Mouse (Mus musculus) erythroblast, embryonic 14.5 days (primary cell): ENCODE measurements at regions not wholly inside any gene's neighbourhood (a gene's known extent, or its start where the extent isn't known, plus 50 kb on each side); places are given as distances from the start of the nearest gene placed in this dataset.

ENCODE experiments used
- H3K27me3 ChIP-seq: 2 replicates; pipeline ENCODE4 v1.6.1; 2012; ENCODE audit warnings: inconsistent platforms; ENCODE audit not compliant: control insufficient read depth
- H3K36me3 ChIP-seq: 2 replicates; pipeline ENCODE4 v1.6.1; 2012; ENCODE audit warnings: mild to moderate bottlenecking, inconsistent platforms; ENCODE audit not compliant: control insufficient read depth
- H3K4me1 ChIP-seq: 2 replicates; pipeline ENCODE4 v1.6.1; 2012; ENCODE audit warnings: inconsistent platforms; ENCODE audit not compliant: control insufficient read depth
- H3K4me3 ChIP-seq: replicated peaks from 2 replicates; pipeline ENCODE3; 2012; ENCODE audit warnings: moderate library complexity, mild to moderate bottlenecking, inconsistent platforms
- H3K9me3 ChIP-seq: 2 replicates; pipeline ENCODE4 v1.6.1; 2012; ENCODE audit warnings: low read length, inconsistent platforms, mixed read lengths; ENCODE audit not compliant: control insufficient read depth
- GATA1 ChIP-seq: IDR thresholded peaks from 2 replicates; pipeline ENCODE4 v1.6.1; 2012; ENCODE audit warnings: low read length, inconsistent platforms, mixed read lengths
- TAL1 ChIP-seq: IDR thresholded peaks from 3 replicates; pipeline ENCODE4 v1.6.1; 2012; ENCODE audit warnings: low read length, inconsistent platforms, mixed read lengths

DNA sequence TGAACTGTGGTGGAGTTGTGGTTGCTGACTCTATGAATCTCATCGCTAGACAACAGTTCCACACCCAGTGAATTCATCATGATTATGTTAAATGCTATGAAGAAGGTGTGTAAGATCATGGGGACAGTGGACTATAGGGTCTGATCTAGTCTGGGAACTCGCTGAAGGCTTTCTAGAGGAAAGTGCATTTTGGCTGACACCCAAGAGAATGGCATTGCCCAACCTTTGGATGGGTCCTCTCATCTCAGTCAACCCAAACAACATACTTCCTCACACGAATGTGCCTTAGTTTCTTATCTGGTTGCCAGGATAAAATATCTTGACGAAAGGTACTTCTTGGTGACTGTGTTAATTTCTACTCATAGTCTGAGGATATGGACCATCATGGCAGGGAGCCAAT, 112.9 kb upstream of the Ado start:
- no peak for TF ChIP-seq TAL1
- Histone ChIP-seq H3K4me3 (no peak overlapping the region), H3K4me1 (no peaks in the 10 kb centered on the region), H3K27me3 (no peaks in the 10 kb centered on the region), H3K9me3 (no peaks in the 10 kb centered on the region), H3K36me3 (no peaks in the 10 kb centered on the region)

DNA sequence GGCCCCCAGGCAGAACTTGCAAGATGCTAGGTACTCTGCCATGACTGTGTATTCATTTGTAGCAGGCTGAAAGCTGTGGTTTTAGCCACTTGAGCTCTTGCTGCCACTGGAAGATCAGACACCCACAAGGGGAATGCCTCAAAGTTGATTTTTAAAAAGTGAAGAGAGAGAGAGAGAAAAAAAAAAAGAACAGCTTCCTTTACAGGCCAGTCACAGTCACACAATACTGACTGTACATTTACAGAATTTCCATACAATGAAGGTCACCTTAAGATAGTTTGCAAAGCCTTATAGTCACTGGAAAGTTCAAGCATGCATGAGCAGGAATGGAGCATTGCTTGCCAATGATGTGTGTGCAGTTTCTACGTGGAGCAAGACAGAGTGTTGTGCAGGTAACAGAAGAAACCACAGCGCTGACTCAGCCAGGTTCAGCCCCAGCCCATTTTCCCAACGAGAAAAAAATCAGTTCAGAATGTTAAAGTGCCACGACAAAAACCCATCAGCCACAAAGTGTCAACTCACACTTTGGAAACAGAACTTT, 109.3 kb upstream of the Ado start:
- H3K4me1 ChIP-seq = no peaks in the 10 kb centered on the region
- no peaks in the 10 kb centered on the region for H3K27me3 ChIP-seq
- H3K9me3 ChIP-seq = no peaks in the 10 kb centered on the region
- no peak overlapping the region for H3K4me3 ChIP-seq
- no peaks in the 10 kb centered on the region for H3K36me3 ChIP-seq
- TF ChIP-seq GATA1 = no peak
- TF ChIP-seq TAL1 = no peak

DNA sequence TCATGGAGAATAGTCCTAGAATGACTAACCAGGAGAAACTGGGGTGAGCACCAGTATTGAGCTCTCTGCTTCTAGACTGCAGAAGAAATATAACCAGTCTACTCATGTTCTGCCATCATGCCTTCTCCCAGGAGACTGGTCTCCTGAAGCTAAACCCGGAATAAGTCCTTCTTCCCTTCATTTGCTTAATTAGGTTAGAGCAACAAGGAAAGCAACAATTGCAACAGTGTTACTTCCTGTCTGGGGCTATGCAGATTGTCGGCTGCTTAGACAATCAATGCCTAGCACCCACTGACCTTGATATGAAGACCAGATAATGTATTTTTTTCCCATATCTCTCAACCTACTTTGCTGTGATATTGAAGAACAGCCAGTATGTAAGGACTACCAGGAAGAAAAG, 108.5 kb upstream of the Ado start:
- Histone ChIP-seq H3K4me1 (no peaks in the 10 kb centered on the region), H3K27me3 (no peaks in the 10 kb centered on the region), H3K9me3 (no peaks in the 10 kb centered on the region), H3K36me3 (no peaks in the 10 kb centered on the region), H3K4me3 (no peak overlapping the region)
- no peak for TF ChIP-seq TAL1
- TF ChIP-seq GATA1 = no peak

DNA sequence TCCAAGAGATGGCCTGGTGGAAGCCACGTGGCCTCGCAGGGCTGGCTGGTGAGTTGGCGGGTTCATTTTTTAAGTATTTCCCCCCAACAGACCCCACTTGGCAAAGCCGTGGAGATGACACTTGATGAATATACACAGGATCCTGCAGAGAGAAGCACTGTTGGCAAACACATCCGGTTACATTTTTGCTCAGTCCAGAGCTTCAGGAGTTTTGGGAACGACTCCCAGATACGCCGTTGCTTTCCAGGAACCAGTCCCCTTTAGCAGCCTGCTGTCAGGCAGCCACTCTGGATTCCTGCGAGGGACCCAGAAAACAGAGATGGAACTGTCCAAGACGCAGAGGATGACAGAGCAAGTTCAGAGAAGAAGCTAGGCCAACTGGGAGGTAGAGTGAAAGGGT, 105.8 kb upstream of the Ado start:
- Histone ChIP-seq H3K4me3 (no peak overlapping the region), H3K36me3 (no peaks in the 10 kb centered on the region), H3K4me1 (no peaks in the 10 kb centered on the region), H3K27me3 (no peaks in the 10 kb centered on the region), H3K9me3 (no peaks in the 10 kb centered on the region)
- TF ChIP-seq TAL1 (no peak), GATA1 (no peak)

DNA sequence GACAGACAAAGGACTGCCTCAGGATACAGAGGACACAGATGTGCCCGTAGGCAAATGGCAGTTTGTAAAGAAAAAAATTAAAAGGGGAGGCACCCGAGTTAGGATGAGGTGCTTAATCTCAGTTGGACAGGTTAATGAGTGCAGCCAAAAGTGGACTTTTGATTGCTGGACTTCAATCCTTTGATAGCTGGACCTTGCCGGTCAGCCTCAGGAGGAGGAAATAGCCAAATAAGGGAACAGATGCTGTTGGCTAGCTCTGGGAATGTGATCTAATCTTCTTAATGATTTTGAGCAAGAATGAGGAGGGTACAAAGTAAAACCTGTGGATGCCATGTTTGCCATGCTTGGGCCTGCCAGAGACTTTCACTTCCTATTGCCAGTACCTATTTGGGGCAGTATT, 103.5 kb upstream of the Ado start:
- TF ChIP-seq GATA1 (no peak), TAL1 (no peak)
- H3K36me3 ChIP-seq = no peaks in the 10 kb centered on the region
- peaks cover 6% of the 10 kb centered on the region; the same call in 1 of the 2 replicates for H3K4me1 ChIP-seq
- no peaks in the 10 kb centered on the region for H3K27me3 ChIP-seq
- H3K9me3 ChIP-seq = no peaks in the 10 kb centered on the region
- no peak overlapping the region for H3K4me3 ChIP-seq

DNA sequence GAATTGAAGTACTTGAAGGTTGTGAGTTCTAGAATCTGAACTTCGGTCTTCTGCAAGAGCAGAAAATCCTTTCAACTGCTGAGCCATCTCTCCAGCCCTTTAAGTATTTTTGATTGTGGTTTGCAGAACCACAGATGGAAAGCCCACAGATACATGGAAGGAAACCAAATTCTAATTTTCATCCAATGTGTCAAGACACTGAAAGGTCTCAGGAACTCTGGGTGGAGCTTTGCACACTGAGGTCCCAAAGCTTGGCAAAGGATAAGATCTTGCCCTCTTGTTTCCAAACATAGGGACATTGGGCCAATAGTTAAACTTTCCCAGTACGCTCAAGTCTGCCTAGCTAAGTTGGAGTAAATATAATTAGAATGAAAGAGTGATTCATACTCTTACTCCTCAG, 102.6 kb upstream of the Ado start:
- H3K4me3 ChIP-seq = no peak overlapping the region
- peaks cover 9% of the 10 kb centered on the region; the same call in 1 of the 2 replicates for H3K4me1 ChIP-seq
- TF ChIP-seq TAL1 (no peak), GATA1 (no peak)

DNA sequence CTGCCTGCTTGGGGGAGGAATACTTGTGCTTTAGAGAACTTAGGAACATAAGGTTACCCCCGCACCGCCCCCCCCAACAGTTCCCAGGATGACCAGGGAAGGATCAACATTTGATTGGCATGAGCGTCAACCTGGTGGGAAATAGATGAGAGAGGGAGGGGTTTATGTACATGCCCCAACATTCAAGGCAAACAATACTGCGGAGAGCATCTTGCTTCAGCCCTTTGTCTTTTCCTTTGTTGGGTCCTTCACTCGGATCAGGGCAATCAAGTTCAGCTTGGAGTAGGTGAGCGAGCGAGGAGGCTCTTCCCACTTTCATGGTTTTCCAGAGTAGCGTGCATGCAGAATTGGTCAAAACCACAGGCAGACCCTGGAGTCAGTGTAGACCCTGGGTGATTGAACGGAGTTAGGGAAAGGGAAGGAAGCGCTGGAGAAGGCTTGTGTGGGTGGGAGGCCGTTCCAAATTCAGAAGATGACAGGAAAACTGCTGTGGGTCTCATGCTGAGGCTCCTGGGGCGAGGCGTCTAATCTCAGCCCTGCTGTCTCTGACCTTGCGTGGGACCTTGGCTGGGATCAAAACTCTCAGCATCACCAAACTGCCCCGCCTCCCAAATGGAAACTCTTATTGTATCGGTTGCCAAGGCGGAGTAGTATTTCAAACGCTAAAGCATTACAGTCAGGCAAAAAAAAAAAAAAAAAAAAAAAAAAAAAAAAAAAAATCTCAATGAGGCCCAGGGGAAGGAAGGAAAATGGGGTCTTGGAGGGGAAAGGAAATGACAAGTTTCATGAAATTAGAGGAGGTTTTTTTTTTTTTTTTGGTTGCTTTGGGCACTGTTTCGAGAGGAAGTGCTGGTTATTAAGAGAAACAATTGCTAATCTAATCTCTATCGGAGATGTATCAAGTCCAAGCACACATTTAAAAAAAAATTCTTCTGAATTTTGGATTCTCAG, 99.3 kb upstream of the Ado start:
- TF ChIP-seq GATA1 (no peak), TAL1 (no peak)
- H3K4me1 ChIP-seq = peaks cover 9% of the 10 kb centered on the region; the same call in 1 of the 2 replicates
- H3K36me3 ChIP-seq = no peaks in the 10 kb centered on the region
- H3K4me3 ChIP-seq = peak overlapping the region; percentile 30
- no peaks in the 10 kb centered on the region for H3K27me3 ChIP-seq
- H3K9me3 ChIP-seq = no peaks in the 10 kb centered on the region

More for the DNA sequence above, 102.6 kb upstream of the Ado start:
- no peaks in the 10 kb centered on the region for H3K27me3 ChIP-seq
- no peaks in the 10 kb centered on the region for H3K9me3 ChIP-seq
- H3K36me3 ChIP-seq = no peaks in the 10 kb centered on the region

DNA sequence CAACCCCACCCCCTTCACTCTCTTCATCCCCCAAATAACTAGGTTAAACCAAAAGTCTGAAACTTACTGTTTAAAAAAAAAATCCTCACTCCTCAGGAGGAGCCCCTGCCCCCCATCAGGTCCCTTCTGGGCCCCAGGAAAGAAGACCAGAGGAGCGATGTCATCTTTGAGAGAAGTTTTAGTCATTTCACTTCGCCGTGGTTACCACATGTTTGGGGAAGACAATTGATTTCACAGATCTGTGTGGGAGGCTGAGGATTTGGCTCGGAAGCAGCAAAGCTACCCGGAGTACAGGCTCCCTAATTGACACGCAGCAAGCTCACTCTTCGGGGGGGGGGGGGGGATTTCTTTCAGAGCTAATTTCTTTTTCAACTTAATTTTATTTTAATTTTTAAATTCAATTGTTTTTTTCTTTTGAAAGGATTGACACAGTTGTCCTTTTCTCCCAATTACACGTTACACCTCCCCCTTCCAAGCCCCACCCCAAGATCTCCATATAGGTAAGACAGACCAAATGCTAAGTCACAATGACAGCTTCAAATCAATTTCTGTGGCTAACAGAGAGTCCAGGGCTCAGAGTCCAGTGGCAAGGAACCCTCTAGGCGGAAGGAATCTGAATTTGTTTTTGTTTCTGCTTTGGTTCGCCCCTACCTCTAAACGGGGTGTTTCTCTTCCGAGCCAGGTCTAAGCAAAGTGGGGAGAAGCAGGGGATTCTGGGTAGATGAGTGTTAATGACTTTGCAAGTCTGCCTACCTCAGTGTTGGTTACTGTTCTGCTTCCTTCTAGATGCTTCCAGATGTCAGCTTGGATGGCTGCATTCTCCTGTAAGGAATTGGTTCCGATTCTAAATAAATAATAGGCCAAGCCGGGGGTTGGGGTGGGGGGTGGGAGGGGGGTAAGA, 98.2 kb upstream of the Ado start:
- H3K9me3 ChIP-seq = no peaks in the 10 kb centered on the region
- H3K27me3 ChIP-seq = no peaks in the 10 kb centered on the region
- H3K36me3 ChIP-seq = no peaks in the 10 kb centered on the region
- TF ChIP-seq GATA1 = no peak
- no peak for TF ChIP-seq TAL1
- peaks cover 9% of the 10 kb centered on the region; the same call in 1 of the 2 replicates for H3K4me1 ChIP-seq
- peak overlapping the region; percentile 44 for H3K4me3 ChIP-seq

DNA sequence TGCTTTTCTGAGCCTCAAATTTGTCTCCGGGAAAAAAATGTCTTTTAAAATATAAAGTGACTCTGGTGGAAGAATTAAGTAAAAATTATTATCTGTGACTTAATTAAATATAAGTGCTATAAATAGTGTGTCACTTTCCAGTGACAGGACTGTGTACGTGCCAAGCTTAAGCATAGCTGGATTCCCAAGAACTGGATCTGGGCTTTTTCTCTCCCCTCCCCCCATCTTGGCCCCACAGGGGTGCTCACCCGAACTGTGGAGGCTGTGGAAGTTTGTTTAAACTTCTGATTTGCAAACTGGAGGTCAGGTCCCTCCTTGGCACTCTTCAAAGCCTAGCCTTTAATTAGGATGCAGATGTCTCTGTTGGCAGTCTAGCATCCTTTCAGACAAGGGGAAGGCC, 97.1 kb upstream of the Ado start:
- H3K9me3 ChIP-seq = no peaks in the 10 kb centered on the region
- peaks cover 9% of the 10 kb centered on the region; the same call in 1 of the 2 replicates for H3K4me1 ChIP-seq
- no peaks in the 10 kb centered on the region for H3K36me3 ChIP-seq
- H3K27me3 ChIP-seq = no peaks in the 10 kb centered on the region
- TF ChIP-seq TAL1 (no peak), GATA1 (no peak)
- no peak overlapping the region for H3K4me3 ChIP-seq
